Mouse (Mus musculus): ENCODE data around the gene Wdr4.

GRCm38 (mm10) chr17:31543574-31543973 is 23.8 kb upstream of the Wdr4 start:
- TF ChIP-seq CTCF (IDR thresholded peaks at IDR 0.05; ENCODE audit: borderline replicate concordance, extremely low read depth, insufficient read depth, insufficient read length) (no peak), POLR2A (IDR thresholded peaks at IDR 0.05; ENCODE audit: borderline replicate concordance, extremely low read depth, insufficient read depth, insufficient read length, poor library complexity, severe bottlenecking) (no peak)
